Comparison of ENCODE assay signal across 8 mouse cellular contexts in genomic region chr17:32091032-32091363, GRCm38 (mm10). TPM values are rescaled to one million over a fixed set of nuclear protein-coding genes. Genes with fewer than 3 reads are reported as not detected.
A peak's percentile ranks its signal among the peaks of the same experiment; 100 is the strongest.
DNase-seq lines count a peak whose midpoint lies in the region; ATAC-seq and TF ChIP-seq lines count a peak whose summit lies in the region.

No protein-coding gene starts in this region.

- H3K4me2 ChIP-seq in lung, embryonic 15.5 days: peak overlapping the region; percentile 59
- peak overlapping the region; percentile 58 for H3K4me2 ChIP-seq in intestine, postnatal 0 days (replicated peaks; ENCODE audit: low read depth)
- H3K4me2 ChIP-seq in neural tube, embryonic 14.5 days (ENCODE audit: low read depth, low read length): peak overlapping the region; percentile 45

- H3K9me3 ChIP-seq in lung, embryonic 15.5 days: no peaks in the 10 kb centered on the region
- H3K9me3 ChIP-seq in forebrain, embryonic 10.5 days: peaks cover 8% of the 10 kb centered on the region; the same call in 1 of the 2 replicates
- H3K9me3 ChIP-seq in intestine, postnatal 0 days (ENCODE audit: control insufficient read depth): no peaks in the 10 kb centered on the region
- H3K9me3 ChIP-seq in neural tube, embryonic 14.5 days (ENCODE audit: control insufficient read depth, low read length): no peaks in the 10 kb centered on the region

- DNase-seq in lung, postnatal 14 days: no peak
- no peak for DNase-seq in forebrain, embryonic 10.5 days (ENCODE audit: extremely low spot score, low spot score)
- no peak for DNase-seq in urinary bladder, postnatal 10 days (ENCODE audit: low spot score)
- no peak for DNase-seq in urinary bladder, postnatal 36 days (ENCODE audit: low spot score in 2 of 2)

- peak; percentile 17; the same call in 1 of the 2 replicates for ATAC-seq in lung, embryonic 15.5 days (ENCODE audit: borderline replicate concordance, extremely low read depth, low FRiP score, low TSS enrichment)
- peak; percentile 2; the same call in 1 of the 2 replicates for ATAC-seq in intestine, postnatal 0 days
- no peak for ATAC-seq in neural tube, embryonic 14.5 days (ENCODE audit: low read depth)
- no peak for ATAC-seq in activated CD4-positive, CD25-positive, alpha-beta regulatory T cell, adult 4 months

- H3K4me1 ChIP-seq in lung, embryonic 15.5 days: peaks cover 9% of the 10 kb centered on the region; the same call in 1 of the 2 replicates
- peaks cover 17% of the 10 kb centered on the region for H3K4me1 ChIP-seq in forebrain, embryonic 10.5 days
- no peaks in the 10 kb centered on the region for H3K4me1 ChIP-seq in intestine, postnatal 0 days (replicated peaks; ENCODE audit: control insufficient read depth, insufficient read depth, low read length)
- peaks cover 6% of the 10 kb centered on the region; the same call in 1 of the 2 replicates for H3K4me1 ChIP-seq in neural tube, embryonic 14.5 days (ENCODE audit: control insufficient read depth, insufficient read depth, low read length)

- H3K36me3 ChIP-seq in lung, embryonic 15.5 days: no peaks in the 10 kb centered on the region
- H3K36me3 ChIP-seq in forebrain, embryonic 10.5 days (replicated peaks): no peaks in the 10 kb centered on the region
- H3K36me3 ChIP-seq in intestine, postnatal 0 days (ENCODE audit: control insufficient read depth, insufficient read depth): no peaks in the 10 kb centered on the region
- H3K36me3 ChIP-seq in neural tube, embryonic 14.5 days (ENCODE audit: control insufficient read depth, insufficient read depth, low read length): no peaks in the 10 kb centered on the region

- no peak for TF ChIP-seq CTCF in intestine, postnatal 0 days (IDR thresholded peaks at IDR 0.05; ENCODE audit: low read depth)

- H3K4me3 ChIP-seq in lung, embryonic 15.5 days: peak overlapping the region; percentile 34
- peak overlapping the region; percentile 43 for H3K4me3 ChIP-seq in forebrain, embryonic 10.5 days
- peak overlapping the region; percentile 20 for H3K4me3 ChIP-seq in intestine, postnatal 0 days (ENCODE audit: low read depth, low read length)
- 0 out of 2 replicates have a peak overlapping the region, but pooled peaks have one; percentile 8 for H3K4me3 ChIP-seq in neural tube, embryonic 14.5 days (ENCODE audit: low read depth, low read length)

- H3K9ac ChIP-seq in lung, embryonic 15.5 days: no peak overlapping the region
- H3K9ac ChIP-seq in intestine, postnatal 0 days (ENCODE audit: low read depth, low read length): peak overlapping the region; percentile 31; the same call in 1 of the 2 replicates
- no peak overlapping the region for H3K9ac ChIP-seq in neural tube, embryonic 14.5 days (replicated peaks; ENCODE audit: low read depth, low read length)

- WGBS in lung, embryonic 15.5 days: 8% methylated on average over 1 of the region's 1 CpGs
- WGBS in forebrain, embryonic 10.5 days: 54% methylated on average over 1 of the region's 1 CpGs
- 17% methylated on average over 1 of the region's 1 CpGs for WGBS in intestine, postnatal 0 days
- 8% methylated on average over 1 of the region's 1 CpGs for WGBS in neural tube, embryonic 14.5 days

- H3K27ac ChIP-seq in lung, embryonic 15.5 days: peak overlapping the region; percentile 60; the same call in 1 of the 2 replicates
- peak overlapping the region; percentile 82 for H3K27ac ChIP-seq in forebrain, embryonic 10.5 days
- H3K27ac ChIP-seq in intestine, postnatal 0 days (ENCODE audit: low read depth, low read length): peak overlapping the region; percentile 30; the same call in 1 of the 2 replicates
- peak overlapping the region; percentile 71; the same call in 1 of the 2 replicates for H3K27ac ChIP-seq in neural tube, embryonic 14.5 days (ENCODE audit: low read depth, low read length)

- no peaks in the 10 kb centered on the region for H3K27me3 ChIP-seq in lung, embryonic 15.5 days
- H3K27me3 ChIP-seq in forebrain, embryonic 10.5 days (ENCODE audit: poor library complexity, severe bottlenecking): 0 out of 2 replicates have a peak, but pooled peaks cover 5% of the 10 kb centered on the region
- no peaks in the 10 kb centered on the region for H3K27me3 ChIP-seq in intestine, postnatal 0 days (replicated peaks; ENCODE audit: control insufficient read depth, insufficient read depth, low read length)
- no peaks in the 10 kb centered on the region for H3K27me3 ChIP-seq in neural tube, embryonic 14.5 days (ENCODE audit: control insufficient read depth, insufficient read depth, low read length)

RNA-seq across cellular contexts. Expression of gene Hsf2bp, which starts 54.8 kb away (rescaled TPM):
- polyA plus RNA-seq in lung, embryonic 15.5 days (2015; fragmentation: Nextera tagmentation; extraction: Ambion mirVana): 0.55 and 0.78 TPM in 2 replicates
- polyA plus RNA-seq in forebrain, embryonic 10.5 days (2016; fragmentation: Nextera tagmentation; extraction: Ambion mirVana): 0.38 and 0.52 TPM in 2 replicates
- polyA plus RNA-seq in intestine, postnatal 0 days (2015; fragmentation: Nextera tagmentation; extraction: Ambion mirVana): 4.1 and 5.3 TPM in 2 replicates
- 0.52 and 1.1 TPM in 2 replicates for polyA plus RNA-seq in neural tube, embryonic 14.5 days (2014; fragmentation: Nextera tagmentation; extraction: Ambion mirVana)
- polyA plus RNA-seq in activated CD4-positive, CD25-positive, alpha-beta regulatory T cell, adult 4 months (2017; shearing (Covaris generic)): 1 to 10 TPM; 1.1 to 2.0 TPM

RNA-seq across cellular contexts. Expression of gene Rrp1b, which starts 55.1 kb away (rescaled TPM):
- 48.4 and 57.3 TPM in 2 replicates for polyA plus RNA-seq in lung, embryonic 15.5 days (2015; fragmentation: Nextera tagmentation; extraction: Ambion mirVana)
- 107 and 109 TPM in 2 replicates for polyA plus RNA-seq in forebrain, embryonic 10.5 days (2016; fragmentation: Nextera tagmentation; extraction: Ambion mirVana)
- polyA plus RNA-seq in intestine, postnatal 0 days (2015; fragmentation: Nextera tagmentation; extraction: Ambion mirVana): 11.6 and 14.5 TPM in 2 replicates
- polyA plus RNA-seq in neural tube, embryonic 14.5 days (2014; fragmentation: Nextera tagmentation; extraction: Ambion mirVana): 30.1 and 40.8 TPM in 2 replicates
- 10 to 100 TPM; 56.3 to 76.7 TPM for polyA plus RNA-seq in activated CD4-positive, CD25-positive, alpha-beta regulatory T cell, adult 4 months (2017; shearing (Covaris generic))

Comparison
In these comparisons a context has a peak if more than half of its experiments do, and no peak if none do; other contexts are left out.
1. ATAC-seq: peak in lung, embryonic 15.5 days (single experiment) and intestine, postnatal 0 days (single experiment); none in neural tube, embryonic 14.5 days (single experiment) and activated CD4-positive, CD25-positive, alpha-beta regulatory T cell, adult 4 months (single experiment).
2. H3K27ac ChIP-seq: peak in every context shown above with its lines; median percentile 82 in forebrain, embryonic 10.5 days; 71 in neural tube, embryonic 14.5 days; 60 in lung, embryonic 15.5 days; 30 in intestine, postnatal 0 days.
3. Peak in every context shown above with its lines, with median percentiles within 50 percentile points of each other: H3K4me2 ChIP-seq and H3K4me3 ChIP-seq.